Mouse (Mus musculus) kidney, embryonic 15.5 days (tissue): ENCODE results near the gene Asb2. TPM values are rescaled to one million over a fixed set of nuclear protein-coding genes. Genes with fewer than 3 reads are reported as not detected.

ENCODE experiments used
- ATAC-seq: fragments of 200-750 bp; cut with Nextera tagmentation; replicated peaks from 2 replicates; pipeline ENCODE4 v1.8.0; 2017; ENCODE audit warnings: moderate TSS enrichment; ENCODE audit not compliant: low FRiP score
- H3K27ac ChIP-seq: fragments of 300-500 bp; sonication (generic); 2 replicates; pipeline ENCODE4 v1.5.1; 2015; ENCODE audit warnings: mild to moderate bottlenecking, inconsistent platforms
- H3K27me3 ChIP-seq: fragments of 300-500 bp; sonication (generic); 2 replicates; pipeline ENCODE4 v1.6.1; 2015; ENCODE audit warnings: inconsistent platforms
- H3K36me3 ChIP-seq: fragments of 300-500 bp; sonication (generic); 2 replicates; pipeline ENCODE4 v1.6.1; 2015; ENCODE audit warnings: inconsistent platforms
- H3K4me1 ChIP-seq: fragments of 300-500 bp; sonication (generic); 2 replicates; pipeline ENCODE4 v1.6.1; 2015; ENCODE audit warnings: inconsistent platforms
- H3K4me2 ChIP-seq: fragments of 300-500 bp; sonication (generic); 2 replicates; pipeline ENCODE4 v1.6.1; 2015; ENCODE audit warnings: moderate library complexity, mild to moderate bottlenecking, inconsistent platforms
- H3K4me3 ChIP-seq: fragments of 300-500 bp; sonication (generic); replicated peaks from 2 replicates; pipeline ENCODE4 v1.5.1; 2015; ENCODE audit warnings: mild to moderate bottlenecking, inconsistent platforms
- H3K9ac ChIP-seq: fragments of 300-500 bp; sonication (generic); 2 replicates; pipeline ENCODE4 v1.6.1; 2015; ENCODE audit warnings: mild to moderate bottlenecking, inconsistent platforms
- H3K9me3 ChIP-seq: fragments of 300-500 bp; sonication (generic); replicated peaks from 2 replicates; pipeline ENCODE4 v1.6.1; 2016; ENCODE audit warnings: inconsistent platforms
- WGBS: fragments of 180-500 bp; shearing (Covaris S2); methylation state at CpG from one replicate; pipeline ENCODE4 v1.1.7; 2015; ENCODE audit warnings: mixed read lengths; 5-methylcytosine and 5-hydroxymethylcytosine counted together
- polyA plus RNA-seq: library from polyadenylated mRNA; unstranded; fragments of >200 nt; fragmentation: Nextera tagmentation; extraction: Ambion mirVana; gene quantifications from 2 replicates; pipeline ENCODE4 v1.2.1, GENCODE M21; 2015

Asb2 gene
- polyA plus RNA-seq, 1 experiment from 2014 or later: 5.2 TPM

GRCm38 (mm10) chr12:103313871-103314639 lies 41.7 kb downstream of the Asb2 start:
- Histone ChIP-seq H3K9ac (no peak overlapping the region), H3K9me3 (no peaks in the 10 kb centered on the region), H3K36me3 (no peaks in the 10 kb centered on the region), H3K27ac (no peak overlapping the region), H3K4me1 (peaks cover 12% of the 10 kb centered on the region), H3K27me3 (peaks cover 55% of the 10 kb centered on the region), H3K4me3 (no peak overlapping the region), H3K4me2 (peak overlapping the region; percentile 58; the same call in 1 of the 2 replicates)
- ATAC-seq: 0 out of 2 replicates have a peak, but pooled peaks have one; percentile 40
- 59% methylated on average over 21 of the region's 21 CpGs for WGBS

DNA sequence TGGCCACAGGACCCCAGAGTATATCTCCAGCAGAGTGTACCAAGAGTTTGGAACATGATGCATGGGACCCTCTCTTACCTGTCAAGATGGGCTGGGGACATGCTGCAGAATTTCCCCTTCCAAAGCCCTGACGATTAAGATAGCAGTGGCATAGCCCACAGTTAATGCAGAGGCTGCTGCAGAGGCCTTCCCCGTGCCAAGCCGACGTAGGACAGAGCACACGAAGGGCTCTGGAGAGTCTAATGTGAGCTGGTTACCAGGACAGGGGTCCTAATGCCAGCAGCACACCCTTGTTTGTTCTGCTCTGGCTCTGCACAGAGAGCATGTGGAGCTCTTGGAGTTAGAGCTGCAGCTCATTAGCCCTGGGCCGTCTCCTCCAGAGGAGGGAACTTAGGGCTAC lies 42.5 kb downstream of the Asb2 start:
- Histone ChIP-seq H3K27ac (no peak overlapping the region), H3K4me2 (no peak overlapping the region)
- WGBS: 87% methylated on average over 6 of the region's 6 CpGs

DNA sequence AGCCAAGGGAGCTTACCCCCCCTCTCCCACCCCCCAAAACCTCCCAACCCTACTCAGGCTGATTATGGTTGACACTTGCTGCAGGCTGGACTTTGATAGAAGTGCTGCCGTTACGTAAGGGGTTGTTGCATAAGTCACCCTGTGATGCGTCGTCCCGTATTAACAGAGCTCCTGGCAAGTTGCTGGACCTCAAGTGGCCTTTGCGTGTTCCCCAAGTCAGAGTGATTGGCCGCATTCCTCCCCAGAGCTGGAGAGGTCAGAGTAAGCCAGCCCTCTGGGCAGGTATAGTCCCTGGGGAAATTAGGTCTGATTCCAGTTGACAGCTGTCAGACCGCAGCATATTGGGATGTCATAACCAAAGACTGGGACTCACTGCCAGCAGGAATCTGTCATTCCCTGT lies 43.9 kb downstream of the Asb2 start:
- no peak overlapping the region for H3K27ac ChIP-seq
- H3K4me2 ChIP-seq: no peak overlapping the region
- H3K4me1 ChIP-seq: peaks cover 12% of the 10 kb centered on the region
- H3K27me3 ChIP-seq: peaks cover 41% of the 10 kb centered on the region
- no peaks in the 10 kb centered on the region for H3K9me3 ChIP-seq
- H3K9ac ChIP-seq: no peak overlapping the region
- no peaks in the 10 kb centered on the region for H3K36me3 ChIP-seq
- 86% methylated on average over 8 of the region's 8 CpGs for WGBS
- no peak overlapping the region for H3K4me3 ChIP-seq
- ATAC-seq: no peak

More for the DNA sequence above, 42.5 kb downstream of the Asb2 start:
- H3K9ac ChIP-seq: no peak overlapping the region
- peaks cover 12% of the 10 kb centered on the region for H3K4me1 ChIP-seq
- no peak for ATAC-seq
- H3K4me3 ChIP-seq: no peak overlapping the region
- no peaks in the 10 kb centered on the region for H3K36me3 ChIP-seq
- H3K27me3 ChIP-seq: peaks cover 53% of the 10 kb centered on the region
- H3K9me3 ChIP-seq: no peaks in the 10 kb centered on the region

DNA sequence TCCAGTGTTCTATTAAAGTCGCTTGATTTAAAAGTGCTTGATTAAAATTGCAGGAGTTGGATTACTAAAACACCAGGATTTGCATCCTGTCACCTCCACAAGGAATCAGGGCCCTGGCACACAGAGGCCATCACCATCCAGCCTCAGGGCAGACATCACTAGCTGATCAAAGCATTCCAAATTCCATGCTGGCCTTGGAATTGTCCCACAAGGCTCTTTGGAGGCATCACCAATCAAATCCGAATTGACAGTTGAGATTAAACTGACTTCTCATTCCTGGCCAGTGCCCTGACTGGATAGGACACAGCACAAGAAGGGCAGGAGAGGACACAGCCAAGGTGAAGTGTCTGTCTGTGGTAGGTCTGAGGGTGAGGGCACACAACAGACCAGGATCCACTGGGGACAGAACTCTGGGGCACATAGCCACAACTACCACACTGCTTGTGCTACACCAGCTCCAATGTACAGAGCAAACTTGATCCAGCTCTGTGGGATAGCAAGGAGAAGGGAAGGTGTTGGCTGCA lies 45.0 kb downstream of the Asb2 start, which contains the start of gene Fam181a:
Fam181a (plus strand) TSS at position 232 of the 524 bp plus-strand sequence.
- Histone ChIP-seq H3K27me3 (peaks cover 30% of the 10 kb centered on the region), H3K9ac (no peak within 1 kb of the TSS), H3K9me3 (no peaks in the 10 kb centered on the region), H3K4me2 (no peak within 1 kb of the TSS), H3K27ac (no peak within 1 kb of the TSS), H3K36me3 (no peaks in the 10 kb centered on the region), H3K4me3 (no peak within 1 kb of the TSS), H3K4me1 (peaks cover 12% of the 10 kb centered on the region)
- 70% methylated on average over 2 of the region's 2 CpGs for WGBS
- ATAC-seq: no peak

- H3K4me2 ChIP-seq: no peak overlapping the region
- no peaks in the 10 kb centered on the region for H3K36me3 ChIP-seq
- H3K27ac ChIP-seq: no peak overlapping the region
- peaks cover 4% of the 10 kb centered on the region; the same call in 1 of the 2 replicates for H3K27me3 ChIP-seq
- H3K9me3 ChIP-seq: no peaks in the 10 kb centered on the region
- 25% methylated on average over 3 of the region's 3 CpGs for WGBS
- no peak overlapping the region for H3K4me3 ChIP-seq
- no peaks in the 10 kb centered on the region for H3K4me1 ChIP-seq
- ATAC-seq: no peak
- no peak overlapping the region for H3K9ac ChIP-seq
These were observed 49.1 kb downstream of the Asb2 start for GRCm38 (mm10) chr12:103306720-103307119.

DNA sequence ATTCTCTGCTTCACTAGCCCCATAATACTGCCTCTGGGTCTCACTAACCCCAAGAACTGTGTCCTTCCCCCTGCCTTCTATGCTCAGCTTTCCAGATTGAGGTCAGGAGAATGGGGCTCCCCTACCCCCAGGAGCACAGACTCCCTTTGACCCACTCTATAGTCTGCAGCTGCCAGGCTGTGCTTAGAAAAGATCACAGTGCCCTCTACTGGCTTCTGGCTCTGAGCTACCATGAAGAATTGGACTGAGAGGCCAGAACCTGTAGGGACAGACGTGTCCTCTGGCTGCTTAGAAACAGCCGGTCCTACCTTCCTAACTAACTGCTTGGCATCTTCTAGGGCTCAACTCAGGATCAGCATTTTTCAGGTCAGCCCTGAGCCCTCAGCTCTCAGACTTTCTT lies 49.6 kb downstream of the Asb2 start:
- H3K27me3 ChIP-seq: peaks cover 4% of the 10 kb centered on the region; the same call in 1 of the 2 replicates
- no peaks in the 10 kb centered on the region for H3K9me3 ChIP-seq
- no peak; the same call in 1 of the 2 replicates for ATAC-seq
- 27% methylated on average over 2 of the region's 2 CpGs for WGBS
- no peaks in the 10 kb centered on the region for H3K4me1 ChIP-seq
- H3K36me3 ChIP-seq: no peaks in the 10 kb centered on the region
- no peak overlapping the region for H3K4me2 ChIP-seq
- H3K4me3 ChIP-seq: no peak overlapping the region
- H3K9ac ChIP-seq: no peak overlapping the region
- no peak overlapping the region for H3K27ac ChIP-seq

- ATAC-seq: no peak
- Histone ChIP-seq H3K27me3 (peaks cover 6% of the 10 kb centered on the region; the same call in 1 of the 2 replicates), H3K9ac (no peak overlapping the region), H3K4me1 (no peaks in the 10 kb centered on the region), H3K36me3 (no peaks in the 10 kb centered on the region), H3K4me2 (no peak overlapping the region), H3K27ac (no peak overlapping the region), H3K9me3 (no peaks in the 10 kb centered on the region), H3K4me3 (no peak overlapping the region)
- WGBS: 92% methylated on average over 1 of the region's 1 CpGs
These were observed 52.8 kb downstream of the Asb2 start for GRCm38 (mm10) chr12:103302960-103303359.

- H3K4me3 ChIP-seq: no peak overlapping the region
- H3K36me3 ChIP-seq: no peaks in the 10 kb centered on the region
- ATAC-seq: no peak
- 49% methylated on average over 2 of the region's 2 CpGs for WGBS
- no peak overlapping the region for H3K27ac ChIP-seq
- H3K4me1 ChIP-seq: no peaks in the 10 kb centered on the region
- H3K9me3 ChIP-seq: no peaks in the 10 kb centered on the region
- H3K27me3 ChIP-seq: peaks cover 6% of the 10 kb centered on the region; the same call in 1 of the 2 replicates
- no peak overlapping the region for H3K9ac ChIP-seq
- no peak overlapping the region for H3K4me2 ChIP-seq
These were observed 54.2 kb downstream of the Asb2 start for GRCm38 (mm10) chr12:103301645-103302044.

- H3K9me3 ChIP-seq: no peaks in the 10 kb centered on the region
- no peaks in the 10 kb centered on the region for H3K36me3 ChIP-seq
- H3K4me3 ChIP-seq: no peak overlapping the region
- H3K27me3 ChIP-seq: peaks cover 6% of the 10 kb centered on the region; the same call in 1 of the 2 replicates
- H3K27ac ChIP-seq: no peak overlapping the region
- ATAC-seq: no peak
- H3K4me1 ChIP-seq: 0 out of 2 replicates have a peak, but pooled peaks cover 3% of the 10 kb centered on the region
- H3K9ac ChIP-seq: no peak overlapping the region
- H3K4me2 ChIP-seq: no peak overlapping the region
- WGBS: 19% methylated on average over 9 of the region's 9 CpGs
These were observed 55.3 kb downstream of the Asb2 start for GRCm38 (mm10) chr12:103300493-103300892.

DNA sequence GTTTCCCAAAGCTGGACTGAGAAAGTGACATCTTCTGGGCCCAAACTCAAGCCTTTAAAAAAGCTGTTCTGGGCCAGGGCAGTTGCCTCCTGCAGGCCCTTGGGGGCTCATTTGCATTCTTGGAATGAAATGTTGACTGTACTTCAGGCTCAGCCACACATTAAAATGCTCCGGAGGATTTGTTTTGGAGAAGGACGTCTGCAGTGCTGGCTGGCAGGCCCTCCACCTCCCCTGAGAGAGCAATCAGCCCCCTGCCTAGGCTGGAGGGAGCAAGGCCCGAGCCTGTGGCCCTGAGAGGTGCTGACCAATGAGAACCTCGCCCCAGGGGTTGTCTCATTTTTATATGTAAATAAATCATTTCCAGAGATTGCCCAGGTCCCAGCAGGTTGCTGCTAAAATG lies 59.5 kb downstream of the Asb2 start:
- H3K4me3 ChIP-seq: no peak overlapping the region
- H3K4me2 ChIP-seq: no peak overlapping the region
- H3K4me1 ChIP-seq: peaks cover 7% of the 10 kb centered on the region; the same call in 1 of the 2 replicates
- H3K27ac ChIP-seq: no peak overlapping the region
- 0 out of 2 replicates have a peak, but pooled peaks cover 2% of the 10 kb centered on the region for H3K27me3 ChIP-seq
- no peaks in the 10 kb centered on the region for H3K9me3 ChIP-seq
- H3K36me3 ChIP-seq: no peaks in the 10 kb centered on the region
- H3K9ac ChIP-seq: no peak overlapping the region
- 21% methylated on average over 4 of the region's 4 CpGs for WGBS
- no peak for ATAC-seq

- Histone ChIP-seq H3K4me1 (peaks cover 7% of the 10 kb centered on the region; the same call in 1 of the 2 replicates), H3K9ac (no peak overlapping the region), H3K4me2 (no peak overlapping the region), H3K9me3 (no peaks in the 10 kb centered on the region), H3K4me3 (no peak overlapping the region), H3K27me3 (no peaks in the 10 kb centered on the region; the same call in 1 of the 2 replicates), H3K36me3 (no peaks in the 10 kb centered on the region), H3K27ac (no peak overlapping the region)
- no peak for ATAC-seq
- WGBS: 82% methylated on average over 3 of the region's 3 CpGs
These were observed 63.4 kb downstream of the Asb2 start for GRCm38 (mm10) chr12:103292366-103292765.

DNA sequence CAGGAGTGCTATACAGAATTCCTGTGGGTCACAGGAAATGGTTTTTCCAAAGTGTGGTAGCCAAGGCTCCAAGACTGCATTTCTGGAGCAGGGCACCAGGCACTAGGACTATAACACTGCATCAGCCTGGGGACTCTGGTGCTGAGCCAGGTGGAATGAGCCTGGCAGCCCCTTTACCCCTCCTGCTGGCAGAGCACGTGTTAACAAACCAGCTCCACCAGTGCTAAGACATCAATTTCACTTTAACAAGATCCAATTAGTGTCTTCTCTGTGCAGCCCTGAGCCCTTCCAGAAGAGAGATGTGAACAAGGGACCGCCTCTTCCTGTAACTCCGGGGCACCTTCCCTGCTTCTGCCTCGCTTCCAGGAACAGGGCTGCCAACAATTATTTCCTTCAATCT lies 68.5 kb downstream of the Asb2 start:
- 75% methylated on average over 4 of the region's 4 CpGs for whole genome bisulfite sequencing
- Histone ChIP-seq H3K9ac (no peak overlapping the region), H3K27me3 (no peaks in the 10 kb centered on the region; the same call in 1 of the 2 replicates)

More for the DNA sequence above, 68.5 kb downstream of the Asb2 start:
- H3K9me3 ChIP-seq: no peaks in the 10 kb centered on the region
- no peak overlapping the region for H3K4me3 ChIP-seq
- no peaks in the 10 kb centered on the region for H3K36me3 ChIP-seq
- no peak for ATAC-seq
- H3K27ac ChIP-seq: no peak overlapping the region
- peaks cover 15% of the 10 kb centered on the region for H3K4me1 ChIP-seq
- H3K4me2 ChIP-seq: no peak overlapping the region
